Mouse (Mus musculus) hindbrain, postnatal 0 days (tissue): ENCODE results near the gene Mdh2. TPM values are rescaled to one million over a fixed set of nuclear protein-coding genes. Genes with fewer than 3 reads are reported as not detected.

ENCODE experiments used
- ATAC-seq: fragments of 200-750 bp; cut with Nextera tagmentation; 2 replicates; pipeline ENCODE4 v1.8.0; 2017; ENCODE audit warnings: mild to moderate bottlenecking, moderate TSS enrichment, moderate library complexity
- DNase-seq: peaks from one replicate; pipeline ENCODE4 v3.0.0-alpha.2; 2015; ENCODE audit warnings: low spot score
- H3K27ac ChIP-seq: fragments of 300-500 bp; sonication (generic); 2 replicates; pipeline ENCODE4 v1.5.1; 2014; ENCODE audit warnings: mild to moderate bottlenecking
- H3K27me3 ChIP-seq: fragments of 300-500 bp; sonication (generic); 2 replicates; pipeline ENCODE4 v1.6.1; 2014; ENCODE audit warnings: low read length, mixed read lengths; ENCODE audit not compliant: insufficient read depth
- H3K36me3 ChIP-seq: fragments of 300-500 bp; sonication (generic); 2 replicates; pipeline ENCODE4 v1.6.1; 2014; ENCODE audit warnings: low read length, mixed read lengths; ENCODE audit not compliant: insufficient read depth
- H3K4me1 ChIP-seq: fragments of 300-500 bp; sonication (generic); 2 replicates; pipeline ENCODE4 v1.6.1; 2014; ENCODE audit warnings: antibody characterized with exemption, low read length, mixed read lengths; ENCODE audit not compliant: insufficient read depth
- H3K4me2 ChIP-seq: fragments of 300-500 bp; sonication (generic); 2 replicates; pipeline ENCODE4 v1.6.1; 2014; ENCODE audit warnings: low read depth, mild to moderate bottlenecking, low read length, moderate library complexity, mixed read lengths
- H3K4me3 ChIP-seq: fragments of 300-500 bp; sonication (generic); 2 replicates; pipeline ENCODE4 v1.5.1; 2014; ENCODE audit warnings: low read length
- H3K9ac ChIP-seq: fragments of 300-500 bp; sonication (generic); replicated peaks from 2 replicates; pipeline ENCODE4 v1.6.1; 2014; ENCODE audit warnings: mild to moderate bottlenecking, low read length, moderate library complexity, mixed read lengths
- H3K9me3 ChIP-seq: fragments of 300-500 bp; sonication (generic); 2 replicates; pipeline ENCODE4 v1.6.1; 2016; ENCODE audit warnings: low read length, mixed read lengths
- CTCF ChIP-seq: IDR thresholded peaks from 2 replicates; pipeline ENCODE4 v1.5.1; 2016; ENCODE audit warnings: antibody characterized with exemption, control low read depth, low read depth
- WGBS: fragments of 180-500 bp; shearing (Covaris S2); extraction: QIAGEN DNeasy Blood & Tissue Kit; methylation state at CpG from one replicate; pipeline ENCODE4 v1.1.7; 2014; 5-methylcytosine and 5-hydroxymethylcytosine counted together
- polyA plus RNA-seq: library from polyadenylated mRNA; unstranded; fragments of >200 nt; fragmentation: Nextera tagmentation; extraction: Ambion mirVana; gene quantifications from 2 replicates; pipeline ENCODE4 v1.2.1, GENCODE M21; 2015
- total RNA-seq: library from RNA; depleted of rRNA; stranded (reverse); fragments of >200 nt; gene quantifications from 2 replicates; pipeline ENCODE4 v1.2.3, GENCODE M21; 2014

The Mdh2 gene
- total and polyA plus RNA-seq, 2 experiments from 2014 or later, result 165 to 760 TPM

DNA sequence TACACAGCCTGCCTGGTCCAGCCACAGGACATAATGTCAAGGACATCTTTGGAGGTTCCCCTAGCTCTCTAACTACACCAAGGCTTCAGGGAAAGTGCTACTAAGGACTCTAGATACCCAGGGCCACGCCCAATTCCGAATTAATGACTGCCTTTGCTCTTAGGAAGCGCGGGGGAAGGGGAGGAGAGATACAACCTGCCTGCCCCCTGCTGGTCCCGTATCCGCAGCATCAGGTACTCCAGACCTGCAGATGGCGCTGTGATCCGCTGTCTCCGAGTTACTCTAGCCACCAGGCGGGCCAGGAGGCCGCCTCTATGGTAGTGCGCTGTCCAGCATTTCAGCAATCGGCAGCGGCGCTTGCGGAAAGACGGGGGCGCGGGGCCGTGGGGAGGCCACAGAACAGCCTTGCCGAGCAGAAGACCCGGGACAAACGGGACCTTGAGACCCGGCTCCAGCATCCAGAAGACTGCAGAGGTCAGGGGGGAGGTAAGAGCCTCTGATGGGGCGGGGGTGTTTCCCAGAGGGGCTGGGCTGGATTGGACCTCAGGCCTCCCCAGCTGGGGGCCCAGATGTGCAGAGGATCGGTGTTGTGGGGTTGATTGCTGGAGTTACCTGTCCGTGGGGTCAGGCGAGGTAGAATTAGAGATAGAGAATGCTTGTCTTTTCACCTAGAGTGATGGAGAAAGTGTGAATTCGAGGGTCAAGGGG, 28.4 kb downstream of the Mdh2 start, which contains the start of gene Srrm3:
TSS of gene Srrm3 (plus strand) at position 336 of the 708 bp plus-strand sequence.
- DNase-seq (peak; percentile 96), ATAC-seq (peak; percentile 77)
- TF ChIP-seq CTCF, result peak; percentile 100
- peak within 1 kb of the TSS; percentile 80 for H3K9ac ChIP-seq
- peak within 1 kb of the TSS; percentile 64 for H3K4me3 ChIP-seq
- WGBS, result 4% methylated on average over 29 of the region's 29 CpGs
- no peaks in the 10 kb centered on the region for H3K27me3 ChIP-seq
- peaks cover 11% of the 10 kb centered on the region for H3K4me1 ChIP-seq
- no peaks in the 10 kb centered on the region for H3K36me3 ChIP-seq
- peak within 1 kb of the TSS; percentile 77 for H3K27ac ChIP-seq
- no peaks in the 10 kb centered on the region for H3K9me3 ChIP-seq
- peak within 1 kb of the TSS; percentile 69 for H3K4me2 ChIP-seq

DNA sequence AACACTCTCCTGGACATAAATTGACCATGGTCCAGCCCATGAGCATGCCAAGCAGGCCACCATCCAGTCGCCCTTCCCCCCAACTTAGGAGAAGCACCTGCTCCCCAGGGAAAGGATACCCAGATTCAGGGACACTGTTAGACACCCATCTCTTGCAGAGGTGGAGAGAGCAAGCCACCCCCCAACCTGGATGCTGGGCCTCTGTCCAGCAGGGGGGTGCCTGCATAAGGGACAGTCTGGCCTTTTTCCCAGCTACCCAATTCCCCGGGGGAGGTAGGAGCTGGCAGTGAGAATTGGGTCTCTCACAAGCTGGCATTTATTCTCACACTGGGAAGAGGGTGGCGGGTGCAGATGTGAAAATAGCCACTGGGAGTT, 29.0 kb downstream of the Mdh2 start:
- ATAC-seq, result no peak
- Histone ChIP-seq H3K9me3 (no peaks in the 10 kb centered on the region), H3K9ac (peak overlapping the region; percentile 80), H3K4me3 (peak overlapping the region; percentile 64), H3K27me3 (no peaks in the 10 kb centered on the region), H3K4me2 (peak overlapping the region; percentile 69), H3K27ac (peak overlapping the region; percentile 77; the same call in 1 of the 2 replicates), H3K36me3 (no peaks in the 10 kb centered on the region), H3K4me1 (peaks cover 11% of the 10 kb centered on the region)
- DNase-seq, result peak; percentile 32
- TF ChIP-seq CTCF, result no peak
- WGBS, result 22% methylated on average over 3 of the region's 3 CpGs

- 45% methylated on average over 5 of the region's 5 CpGs for WGBS
- Histone ChIP-seq H3K4me1 (0 out of 2 replicates have a peak, but pooled peaks cover under 1% of the 10 kb centered on the region), H3K9ac (no peak overlapping the region), H3K27me3 (no peaks in the 10 kb centered on the region), H3K4me2 (no peak overlapping the region), H3K27ac (no peak overlapping the region), H3K36me3 (no peaks in the 10 kb centered on the region), H3K4me3 (no peak overlapping the region), H3K9me3 (no peaks in the 10 kb centered on the region)
- ATAC-seq (no peak), DNase-seq (peak; percentile 76)
- no peak for TF ChIP-seq CTCF
Observed at GRCm38 (mm10) chr5:135812991-135813390, 34.7 kb downstream of the Mdh2 start.

- TF ChIP-seq CTCF, result no peak
- no peaks in the 10 kb centered on the region for H3K9me3 ChIP-seq
- DNase-seq (no peak), ATAC-seq (no peak)
- H3K27me3 ChIP-seq, result no peaks in the 10 kb centered on the region
- 45% methylated on average over 7 of the region's 7 CpGs for WGBS
- peaks cover 10% of the 10 kb centered on the region for H3K4me1 ChIP-seq
- no peak overlapping the region for H3K27ac ChIP-seq
- H3K4me3 ChIP-seq, result no peak overlapping the region
- H3K36me3 ChIP-seq, result no peaks in the 10 kb centered on the region
- H3K9ac ChIP-seq, result no peak overlapping the region
- no peak overlapping the region for H3K4me2 ChIP-seq
Observed at GRCm38 (mm10) chr5:135818491-135818890, 40.2 kb downstream of the Mdh2 start.

DNA sequence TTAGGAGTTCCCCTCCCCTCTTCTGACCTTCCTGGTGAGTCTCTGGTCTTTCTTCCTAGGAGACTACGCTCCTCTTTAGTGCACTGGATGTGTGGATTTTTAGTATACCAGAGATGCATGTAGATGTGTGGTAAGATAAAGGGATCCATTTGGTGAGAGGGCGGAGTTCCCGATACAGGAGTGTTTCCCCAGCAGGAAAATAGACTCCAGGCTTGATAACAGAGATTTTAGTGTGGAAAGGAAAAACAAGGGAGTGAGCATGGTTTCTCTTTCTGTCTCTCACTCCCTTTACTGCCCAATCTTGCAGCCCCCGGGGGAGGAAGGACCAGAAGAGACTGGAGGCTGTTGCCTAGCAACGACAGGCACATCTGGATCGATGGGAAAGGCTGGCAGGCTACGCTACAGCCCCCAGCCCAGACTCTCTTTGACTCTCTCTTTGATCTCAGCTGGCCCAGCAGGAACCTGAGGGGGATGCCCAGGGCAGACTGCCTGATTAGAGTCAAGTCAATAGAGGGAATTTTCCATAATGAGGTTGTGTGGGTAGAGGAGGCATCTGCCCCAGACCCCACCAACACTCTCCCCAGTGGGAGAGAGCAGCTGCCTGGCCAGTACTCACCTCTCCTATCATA, 44.1 kb downstream of the Mdh2 start:
- 12% methylated on average over 7 of the region's 7 CpGs for WGBS
- Histone ChIP-seq H3K4me1 (peaks cover 10% of the 10 kb centered on the region), H3K27me3 (no peaks in the 10 kb centered on the region), H3K4me2 (0 out of 2 replicates have a peak overlapping the region, but pooled peaks have one; percentile 13), H3K27ac (peak overlapping the region; percentile 68), H3K9ac (peak overlapping the region; percentile 17; the same call in 1 of the 2 replicates), H3K36me3 (no peaks in the 10 kb centered on the region), H3K4me3 (no peak overlapping the region), H3K9me3 (no peaks in the 10 kb centered on the region)
- TF ChIP-seq CTCF, result no peak
- peak; percentile 50 for ATAC-seq
- DNase-seq, result peak; percentile 60

GRCm38 (mm10) chr5:135824517-135824916, 46.2 kb downstream of the Mdh2 start:
- 42% methylated on average over 3 of the region's 3 CpGs for WGBS
- Histone ChIP-seq H3K4me1 (peaks cover 10% of the 10 kb centered on the region), H3K27ac (no peak overlapping the region), H3K4me3 (no peak overlapping the region), H3K4me2 (no peak overlapping the region), H3K36me3 (no peaks in the 10 kb centered on the region), H3K9ac (no peak overlapping the region), H3K9me3 (no peaks in the 10 kb centered on the region), H3K27me3 (no peaks in the 10 kb centered on the region)
- no peak for TF ChIP-seq CTCF
- ATAC-seq (no peak), DNase-seq (no peak)
